Mouse (Mus musculus) inflammation-experienced regulatory T-cells, adult 6 months (primary cell): Measurements from ENCODE around the gene Tmem38b. TPM values are rescaled to one million over a fixed set of nuclear protein-coding genes. Genes with fewer than 3 reads are reported as not detected.
"Not testable (repeated sequence)": the region's sequence is repeated elsewhere in the genome, so short reads cannot be mapped to it uniquely, and the experiment has no call there.

Source experiments
- ATAC-seq: one replicate; pipeline ENCODE4 v1.8.0; 2017
- polyA plus RNA-seq, 3 experiments: library from polyadenylated mRNA; unstranded; fragments of 100-300 nt; shearing (Covaris generic); gene quantifications; one replicate each; pipeline ENCODE4 v1.2.1; 2017

Gene Tmem38b
- polyA plus RNA-seq: 10 to 100 TPM; 18.1 to 30.6 (median 20.1) TPM

DNA sequence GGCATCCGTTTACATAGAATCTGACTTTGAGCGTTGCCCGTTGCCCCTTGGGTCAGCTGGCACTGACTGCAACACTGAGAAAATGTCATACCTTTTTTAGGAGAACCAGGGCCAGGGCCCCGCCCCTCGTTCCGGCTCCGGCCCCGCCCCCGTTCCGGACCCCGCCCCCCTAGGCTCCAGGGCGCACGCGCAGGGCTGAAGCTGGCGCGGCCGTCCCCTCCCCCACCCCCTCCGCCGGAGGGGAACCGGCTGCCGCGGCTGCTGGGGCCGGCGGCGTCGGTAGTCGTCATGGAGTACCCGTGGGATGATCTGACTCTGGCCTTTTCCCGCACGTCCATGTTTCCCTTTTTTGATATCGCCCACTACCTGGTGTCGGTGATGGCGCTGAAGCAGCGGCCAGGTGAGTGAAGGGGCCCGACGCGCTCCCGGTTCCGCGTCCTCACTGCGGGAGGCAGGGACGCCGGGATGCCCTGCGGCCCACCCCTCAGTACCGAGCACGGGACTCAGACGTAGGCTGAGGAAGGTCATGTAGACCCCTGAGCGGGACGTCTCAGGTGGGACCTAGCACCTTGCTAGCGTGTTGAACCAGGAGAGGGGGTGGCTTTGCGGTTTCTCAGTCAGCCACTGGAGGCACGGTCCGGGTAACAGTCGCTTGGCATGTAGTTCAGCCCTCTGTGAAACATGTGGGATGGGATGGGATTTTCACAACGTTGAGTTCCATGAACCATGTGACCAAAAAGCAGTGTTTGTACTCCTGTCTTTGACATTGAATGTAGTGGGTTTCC is at the start of gene Tmem38b:
TSS of gene Tmem38b (plus strand) at position 225 of the 785 bp plus-strand sequence.
- ATAC-seq: peak; percentile 77

GRCm38 (mm10) chr4:53781396-53781795 is 44.4 kb upstream of the Tmem38b start:
- no peak for ATAC-seq

DNA sequence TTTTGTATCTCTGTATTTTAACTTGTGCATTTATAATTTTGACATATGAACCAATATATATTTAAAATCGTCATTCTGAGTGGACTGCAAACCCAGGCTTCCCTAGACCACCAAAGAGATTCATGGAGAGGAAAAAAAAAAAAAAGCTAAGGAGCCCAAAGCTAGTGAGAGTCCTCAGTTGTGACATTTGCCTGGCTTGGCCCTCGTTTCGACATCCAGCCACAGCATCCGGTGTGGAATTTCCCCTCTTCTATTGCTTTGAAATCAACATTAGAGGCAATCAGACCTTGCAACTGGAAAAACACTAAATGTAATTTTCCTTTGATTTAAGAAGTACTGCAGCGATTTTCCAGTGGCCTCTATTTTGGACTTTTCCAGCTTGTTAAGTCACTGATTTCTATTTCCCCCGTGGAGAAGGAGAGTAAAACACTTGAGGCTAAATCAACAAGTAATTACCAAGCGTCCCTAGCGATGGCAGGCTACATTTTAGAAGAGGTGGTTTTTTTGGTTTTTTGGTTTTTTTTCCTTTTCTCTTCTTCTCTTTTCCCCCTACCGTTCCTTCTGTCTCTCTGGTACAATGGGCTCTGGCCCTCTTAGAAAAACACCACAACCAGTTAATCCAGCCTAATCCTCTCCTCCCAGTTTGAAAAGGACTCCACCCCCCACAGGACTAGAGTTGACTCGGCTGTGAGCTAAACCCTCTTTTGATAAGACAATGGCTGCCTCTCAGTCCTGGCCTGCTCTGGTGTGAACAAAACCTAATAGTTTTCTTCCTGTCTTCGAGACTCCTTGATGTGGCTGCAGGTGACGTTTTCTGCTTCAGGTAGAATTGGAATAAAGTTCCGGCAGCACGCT is 43.4 kb upstream of the Tmem38b start:
- ATAC-seq: peak; percentile 57

DNA sequence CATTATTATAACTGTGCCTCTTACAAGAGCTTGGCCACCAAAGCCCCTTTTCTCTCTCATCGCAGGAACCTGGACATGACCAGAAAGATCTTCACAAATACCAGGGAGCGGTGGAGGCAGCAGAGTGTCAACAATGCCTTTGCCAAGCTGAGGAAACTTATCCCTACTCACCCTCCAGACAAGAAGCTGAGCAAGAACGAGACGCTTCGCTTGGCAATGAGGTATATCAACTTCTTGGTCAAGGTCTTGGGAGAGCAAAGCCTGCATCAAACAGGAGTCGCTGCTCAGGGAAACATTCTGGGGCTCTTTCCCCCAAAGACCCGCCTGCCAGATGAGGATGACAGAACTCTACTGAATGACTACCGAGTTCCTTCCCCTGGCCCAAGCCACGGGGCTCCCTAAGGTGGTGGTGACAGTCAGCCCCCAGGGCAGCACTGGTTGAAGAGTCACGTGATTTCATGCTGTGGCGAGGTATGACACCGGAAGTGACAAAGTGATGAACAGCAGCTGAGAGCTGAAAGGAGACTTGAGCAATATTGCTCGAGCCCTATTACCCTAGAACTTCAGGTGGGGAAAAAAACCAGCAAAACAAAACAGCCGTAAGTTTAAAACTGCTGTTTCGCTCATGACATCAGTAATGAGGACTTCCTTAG is 40.0 kb upstream of the Tmem38b start:
- ATAC-seq: peak; percentile 51

DNA sequence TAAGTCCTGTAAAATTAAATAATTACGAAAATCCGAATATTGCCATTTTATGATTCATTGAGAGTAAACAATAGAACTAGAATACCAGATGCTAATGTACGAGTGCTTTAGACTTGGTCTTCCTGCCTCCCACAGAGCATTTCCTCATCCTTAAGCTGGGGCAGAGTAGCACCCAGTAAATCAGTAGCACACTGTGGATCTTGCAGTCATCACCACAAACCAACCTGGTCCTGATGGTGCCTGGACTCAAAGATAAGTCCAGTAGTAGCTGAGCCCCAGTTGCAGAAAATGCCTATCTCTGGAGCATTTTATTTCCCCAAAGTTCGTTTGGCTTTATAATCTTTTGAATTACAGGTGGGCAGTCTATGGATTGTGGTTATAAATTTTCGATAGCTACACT is 39.0 kb upstream of the Tmem38b start:
- no peak for ATAC-seq

GRCm38 (mm10) chr4:53789346-53789745 is 36.5 kb upstream of the Tmem38b start:
- no peak for ATAC-seq

GRCm38 (mm10) chr4:53794257-53794966 is 31.4 kb upstream of the Tmem38b start:
- no peak for ATAC-seq

- no peak for ATAC-seq
These were observed 30.8 kb upstream of the Tmem38b start for GRCm38 (mm10) chr4:53795086-53795485.

DNA sequence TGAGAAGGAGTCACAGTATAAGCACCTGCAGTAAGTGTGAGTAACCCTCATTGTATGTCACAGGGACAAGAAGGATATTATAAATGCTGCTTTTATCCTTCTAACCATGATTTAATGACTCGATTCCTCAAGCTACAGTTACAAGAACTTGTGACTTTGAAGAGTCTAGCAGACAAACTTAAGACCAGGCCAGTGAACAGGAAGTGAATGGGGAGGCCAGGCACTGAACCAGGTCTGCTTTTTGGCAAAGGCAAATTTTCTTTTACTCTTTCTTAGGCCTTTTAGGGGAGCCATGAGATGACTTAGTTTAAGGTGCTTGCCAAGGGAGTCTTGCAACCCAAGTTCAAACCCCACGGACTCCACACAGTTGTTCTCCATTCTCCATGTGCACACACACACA is 30.1 kb upstream of the Tmem38b start:
- ATAC-seq: no peak

- ATAC-seq: no peak
These were observed 28.7 kb upstream of the Tmem38b start for GRCm38 (mm10) chr4:53796865-53797772.

GRCm38 (mm10) chr4:53798896-53799676 is 26.8 kb upstream of the Tmem38b start:
- no peak for ATAC-seq

DNA sequence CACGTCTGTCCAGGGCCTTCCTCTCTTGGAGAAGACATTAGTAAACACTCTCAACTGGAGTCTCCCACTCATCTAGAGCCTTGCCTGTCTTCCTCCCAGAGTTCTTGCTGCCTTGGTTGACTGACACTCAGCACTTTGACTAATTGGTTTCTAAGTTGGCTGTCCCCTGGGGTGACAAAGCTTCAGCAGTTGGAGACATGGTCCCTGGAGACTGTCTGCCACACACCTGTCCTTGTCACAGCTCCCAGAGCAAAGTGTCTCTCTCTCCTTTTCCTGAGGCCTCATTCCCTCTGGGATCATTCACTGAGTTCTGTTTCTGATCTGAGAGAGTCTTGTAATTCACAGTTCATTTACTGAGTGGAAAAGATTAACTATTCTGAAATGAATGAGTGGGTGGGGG is 26.1 kb upstream of the Tmem38b start:
- no peak for ATAC-seq

- ATAC-seq: not testable (repeated sequence)
These were observed 22.2 kb upstream of the Tmem38b start for GRCm38 (mm10) chr4:53803674-53804073.

GRCm38 (mm10) chr4:53806428-53806827 is 19.4 kb upstream of the Tmem38b start:
- ATAC-seq: not testable (repeated sequence)

GRCm38 (mm10) chr4:53818320-53818719 is 7.5 kb upstream of the Tmem38b start:
- no peak for ATAC-seq

GRCm38 (mm10) chr4:53823697-53824096 is 2.1 kb upstream of the Tmem38b start:
- no peak for ATAC-seq

DNA sequence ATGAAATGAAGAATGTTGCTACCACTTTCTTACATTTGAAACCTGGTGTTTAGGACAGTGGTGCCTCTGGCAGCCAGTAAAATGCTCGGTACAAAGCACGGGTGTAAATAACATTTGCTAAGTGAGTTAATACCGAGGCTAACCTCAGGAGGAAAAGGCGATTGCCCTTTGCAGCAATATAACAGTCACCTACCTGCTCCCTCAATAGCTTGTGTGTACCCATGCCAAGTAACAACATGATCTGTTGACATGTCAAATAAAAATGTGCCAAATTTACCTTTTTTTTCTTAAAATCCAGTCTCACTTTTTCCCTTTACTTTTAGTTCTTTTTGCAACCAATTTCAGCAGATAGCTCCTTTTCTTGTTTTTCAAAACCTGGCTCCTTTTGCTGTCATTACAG is 1.0 kb upstream of the Tmem38b start:
- ATAC-seq: no peak

DNA sequence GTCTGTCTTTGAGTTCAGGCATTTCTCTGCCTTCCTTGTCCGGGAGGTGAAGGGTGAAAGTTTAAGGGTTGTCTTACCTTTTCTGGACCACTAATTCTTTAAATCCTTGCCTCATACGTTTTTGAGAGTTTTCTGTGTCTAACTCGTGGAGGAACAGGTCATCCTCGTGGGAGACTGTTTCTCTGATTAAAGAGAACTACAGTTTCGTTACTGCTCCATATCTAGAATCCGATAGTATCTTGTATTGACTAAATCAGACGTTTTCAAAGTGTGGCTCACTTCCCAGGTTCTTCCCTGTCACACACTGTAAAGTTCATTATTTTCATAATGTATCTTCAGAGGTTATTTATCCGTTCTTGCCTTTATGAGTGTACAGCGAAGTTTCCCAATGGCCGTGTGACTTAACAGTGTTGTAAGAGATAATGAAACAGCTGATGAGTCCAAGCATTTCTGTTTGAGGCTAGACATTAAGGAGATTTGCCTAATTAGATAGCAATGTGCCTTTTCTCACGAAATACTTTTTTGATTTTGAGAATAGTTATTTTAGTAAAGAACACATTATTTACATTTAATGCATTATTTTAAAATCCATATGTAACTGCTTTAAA is 900 bp downstream of the Tmem38b start:
- peak; percentile 11 for ATAC-seq

DNA sequence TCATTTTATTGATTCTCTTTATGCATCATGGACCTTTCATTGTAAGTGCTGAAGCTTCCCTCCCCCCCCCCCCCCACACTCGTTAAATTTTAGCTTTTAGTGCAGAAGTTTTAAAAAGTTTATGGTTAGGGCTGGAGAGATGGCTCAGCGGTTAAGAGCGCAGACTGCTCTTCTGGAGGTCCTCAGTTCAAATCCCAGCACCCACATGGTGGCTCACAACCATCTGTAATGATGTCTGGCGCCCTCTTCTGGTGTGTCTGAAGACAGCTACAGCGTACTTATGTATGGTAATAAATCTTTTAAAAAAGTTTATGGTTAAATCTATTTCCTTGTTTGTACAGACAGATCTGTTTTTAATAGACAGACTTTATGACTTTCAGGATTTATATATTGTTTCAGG is 2.0 kb downstream of the Tmem38b start:
- ATAC-seq: no peak

- ATAC-seq: no peak
These were observed 3.1 kb downstream of the Tmem38b start for GRCm38 (mm10) chr4:53828914-53829313.
